Mouse (Mus musculus) urinary bladder, postnatal 25 days (tissue): ENCODE measurements at regions not wholly inside any gene's neighbourhood (a gene's known extent, or its start where the extent isn't known, plus 50 kb on each side); places are given as distances from the start of the nearest gene placed in this dataset.

Experiments used
- DNase-seq: peaks from one replicate; pipeline ENCODE4 v3.0.0; 2022; ENCODE audit warnings: low spot score

- no peak for DNase-seq
These were observed 172.4 kb downstream of the Dact1 start for GRCm38 (mm10) chr12:71481899-71482593.

GRCm38 (mm10) chr12:71482619-71483018, 172.9 kb downstream of the Dact1 start:
- no peak for DNase-seq

GRCm38 (mm10) chr12:71483536-71484165, 174.0 kb downstream of the Dact1 start:
- no peak for DNase-seq

GRCm38 (mm10) chr12:71484286-71484685, 174.6 kb downstream of the Dact1 start:
- DNase-seq = no peak

GRCm38 (mm10) chr12:71486078-71486477, 176.4 kb downstream of the Dact1 start:
- no peak for DNase-seq

- DNase-seq = no peak
These were observed 178.1 kb downstream of the Dact1 start for GRCm38 (mm10) chr12:71487591-71488435.

GRCm38 (mm10) chr12:71489295-71489694, 179.6 kb downstream of the Dact1 start:
- no peak for DNase-seq

GRCm38 (mm10) chr12:71494803-71495293, 185.2 kb downstream of the Dact1 start:
- no peak for DNase-seq

- no peak for DNase-seq
These were observed 188.8 kb downstream of the Dact1 start for GRCm38 (mm10) chr12:71498246-71499029.

GRCm38 (mm10) chr12:71501299-71501810, 191.7 kb downstream of the Dact1 start:
- no peak for DNase-seq

GRCm38 (mm10) chr12:71503265-71503664, 193.6 kb downstream of the Dact1 start:
- no peak for DNase-seq

GRCm38 (mm10) chr12:71506206-71506605, 196.5 kb downstream of the Dact1 start:
- DNase-seq = no peak

GRCm38 (mm10) chr12:71506716-71507115, 197.0 kb downstream of the Dact1 start:
- DNase-seq = no peak

- DNase-seq = no peak
These were observed 203.4 kb downstream of the Dact1 start for GRCm38 (mm10) chr12:71512915-71513612.

- no peak for DNase-seq
These were observed 209.8 kb downstream of the Dact1 start for GRCm38 (mm10) chr12:71519520-71519919.

GRCm38 (mm10) chr12:71521936-71522335, 212.3 kb downstream of the Dact1 start:
- no peak for DNase-seq

- no peak for DNase-seq
These were observed 212.8 kb downstream of the Dact1 start for GRCm38 (mm10) chr12:71522451-71522850.

- no peak for DNase-seq
These were observed 214.5 kb downstream of the Dact1 start for GRCm38 (mm10) chr12:71524156-71524555.

GRCm38 (mm10) chr12:71525255-71525927, 215.7 kb downstream of the Dact1 start:
- no peak for DNase-seq

- no peak for DNase-seq
These were observed 216.9 kb downstream of the Dact1 start for GRCm38 (mm10) chr12:71526623-71527022.
